Mouse (Mus musculus) neural tube, embryonic 15.5 days (tissue): ENCODE measurements around the gene Dnajc17. TPM values are rescaled to one million over a fixed set of nuclear protein-coding genes. Genes with fewer than 3 reads are reported as not detected.

Experiments used
- ATAC-seq: fragments of 200-750 bp; cut with Nextera tagmentation; 2 replicates; pipeline ENCODE4 v1.8.0; 2017; ENCODE audit warnings: mild to moderate bottlenecking, moderate TSS enrichment, moderate library complexity; ENCODE audit not compliant: low FRiP score
- H3K27ac ChIP-seq: fragments of 300-500 bp; sonication (generic); replicated peaks from 2 replicates; pipeline ENCODE4 v1.5.1; 2015; ENCODE audit warnings: mild to moderate bottlenecking, inconsistent platforms
- H3K27me3 ChIP-seq: fragments of 300-500 bp; sonication (generic); replicated peaks from 2 replicates; pipeline ENCODE4 v1.6.1; 2015; ENCODE audit warnings: inconsistent platforms
- H3K36me3 ChIP-seq: fragments of 300-500 bp; sonication (generic); 2 replicates; pipeline ENCODE4 v1.6.1; 2015; ENCODE audit warnings: inconsistent platforms
- H3K4me1 ChIP-seq: fragments of 300-500 bp; sonication (generic); 2 replicates; pipeline ENCODE4 v1.6.1; 2015; ENCODE audit warnings: inconsistent platforms
- H3K4me2 ChIP-seq: fragments of 300-500 bp; sonication (generic); 2 replicates; pipeline ENCODE4 v1.6.1; 2015; ENCODE audit warnings: inconsistent platforms, mild to moderate bottlenecking, moderate library complexity
- H3K4me3 ChIP-seq: fragments of 300-500 bp; sonication (generic); replicated peaks from 2 replicates; pipeline ENCODE4 v1.5.1; 2015; ENCODE audit warnings: mild to moderate bottlenecking, inconsistent platforms
- H3K9ac ChIP-seq: fragments of 300-500 bp; sonication (generic); replicated peaks from 2 replicates; pipeline ENCODE4 v1.6.1; 2015; ENCODE audit warnings: mild to moderate bottlenecking, inconsistent platforms
- H3K9me3 ChIP-seq: fragments of 300-500 bp; sonication (generic); replicated peaks from 2 replicates; pipeline ENCODE4 v1.6.1; 2016; ENCODE audit warnings: inconsistent platforms
- WGBS: fragments of 180-500 bp; shearing (Covaris S2); methylation state at CpG from one replicate; pipeline ENCODE4 v1.1.7; 2015; ENCODE audit warnings: mixed read lengths; 5-methylcytosine and 5-hydroxymethylcytosine counted together
- polyA plus RNA-seq: library from polyadenylated mRNA; unstranded; fragments of >200 nt; fragmentation: Nextera tagmentation; extraction: Ambion mirVana; gene quantifications from 2 replicates; pipeline ENCODE4 v1.2.1, GENCODE M21; 2015

The Dnajc17 gene
- polyA plus RNA-seq, 1 experiment from 2014 or later, result 23.9 TPM

DNA sequence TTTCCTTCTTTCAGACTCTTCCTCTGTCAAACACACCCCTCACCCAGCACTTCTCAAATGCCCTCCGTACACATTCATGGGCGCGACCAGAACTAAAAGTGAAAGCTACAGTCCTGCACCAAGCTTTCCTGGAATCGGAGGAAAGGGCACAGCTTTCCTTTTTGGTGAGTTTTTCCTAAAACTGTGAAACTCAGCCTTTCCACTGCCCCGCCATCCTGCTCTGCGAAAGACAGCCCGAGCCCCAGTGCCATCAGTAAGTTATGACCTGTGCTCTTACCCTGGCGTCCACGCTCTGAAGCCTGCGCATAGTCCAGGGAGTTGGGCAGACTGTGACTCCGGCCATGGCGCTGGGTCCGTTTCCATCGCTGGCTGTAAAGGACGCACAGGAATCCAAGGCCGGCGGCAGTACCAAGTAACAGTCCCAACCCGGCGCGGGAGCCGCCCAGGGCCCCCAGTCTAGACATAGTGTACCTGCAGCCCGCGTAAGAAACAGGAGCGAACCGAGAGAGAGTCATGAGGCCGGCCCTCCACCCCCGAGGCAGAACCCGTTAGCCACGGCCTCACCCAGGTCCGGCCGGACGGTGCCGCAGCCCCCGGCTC lies 52.4 kb downstream of the Dnajc17 start:
- H3K9me3 ChIP-seq, result no peaks in the 10 kb centered on the region
- H3K36me3 ChIP-seq, result peaks cover 30% of the 10 kb centered on the region
- 4% methylated on average over 34 of the region's 34 CpGs for WGBS
- peaks cover 25% of the 10 kb centered on the region for H3K4me1 ChIP-seq
- H3K27me3 ChIP-seq, result no peaks in the 10 kb centered on the region
- peak overlapping the region; percentile 90 for H3K4me2 ChIP-seq
- peak overlapping the region; percentile 74 for H3K9ac ChIP-seq
- H3K27ac ChIP-seq, result peak overlapping the region; percentile 72
- H3K4me3 ChIP-seq, result peak overlapping the region; percentile 79
- peak; percentile 56 for ATAC-seq

DNA sequence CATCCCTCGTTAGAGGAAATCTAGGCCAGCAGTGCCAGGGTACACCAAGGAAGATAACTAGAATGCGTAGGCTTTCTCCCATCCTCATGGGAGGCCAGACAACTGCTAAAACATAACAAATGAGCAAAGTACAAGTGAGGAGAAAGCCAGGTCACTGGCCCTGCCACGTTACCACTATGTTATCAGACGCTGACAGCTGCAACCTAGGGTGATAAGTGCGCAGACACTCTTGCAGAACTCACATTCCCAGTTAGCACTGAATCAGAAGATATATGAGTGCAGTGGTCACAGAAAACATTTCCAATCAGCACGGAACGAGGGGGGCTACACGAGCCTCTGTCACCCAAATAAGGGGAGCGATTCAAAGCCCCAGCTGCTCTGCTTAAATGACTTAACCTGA lies 53.2 kb downstream of the Dnajc17 start:
- WGBS, result 86% methylated on average over 9 of the region's 9 CpGs
- no peak for ATAC-seq
- Histone ChIP-seq H3K9ac (peak overlapping the region; percentile 74; the same call in 1 of the 2 replicates), H3K27me3 (no peaks in the 10 kb centered on the region), H3K27ac (no peak overlapping the region), H3K4me3 (peak overlapping the region; percentile 79), H3K9me3 (no peaks in the 10 kb centered on the region), H3K36me3 (peaks cover 36% of the 10 kb centered on the region), H3K4me2 (peak overlapping the region; percentile 90), H3K4me1 (peaks cover 25% of the 10 kb centered on the region)

DNA sequence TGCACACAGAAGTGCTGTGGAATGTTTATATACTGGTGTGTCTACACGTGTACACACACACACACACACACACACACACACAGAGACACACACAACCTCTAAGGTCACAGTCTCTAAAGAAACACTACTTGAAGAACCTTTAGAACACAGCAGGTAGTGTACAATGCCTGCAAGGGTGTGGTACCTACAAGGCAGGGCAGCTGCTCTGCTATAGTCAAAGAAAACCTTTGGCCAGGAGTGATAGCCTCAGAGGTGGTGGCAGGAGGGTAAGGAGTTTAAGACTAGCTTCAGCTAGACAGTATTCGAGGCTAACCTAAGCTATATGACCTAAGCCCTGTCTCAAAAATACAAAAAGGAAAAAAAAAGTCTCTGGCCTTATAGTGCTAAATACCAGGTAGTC lies 53.9 kb downstream of the Dnajc17 start:
- ATAC-seq, result no peak
- Histone ChIP-seq H3K36me3 (peaks cover 43% of the 10 kb centered on the region), H3K27ac (no peak overlapping the region), H3K9me3 (no peaks in the 10 kb centered on the region), H3K4me2 (no peak overlapping the region), H3K4me3 (no peak overlapping the region), H3K9ac (no peak overlapping the region), H3K27me3 (no peaks in the 10 kb centered on the region), H3K4me1 (peaks cover 25% of the 10 kb centered on the region)
- 88% methylated on average over 2 of the region's 2 CpGs for WGBS

DNA sequence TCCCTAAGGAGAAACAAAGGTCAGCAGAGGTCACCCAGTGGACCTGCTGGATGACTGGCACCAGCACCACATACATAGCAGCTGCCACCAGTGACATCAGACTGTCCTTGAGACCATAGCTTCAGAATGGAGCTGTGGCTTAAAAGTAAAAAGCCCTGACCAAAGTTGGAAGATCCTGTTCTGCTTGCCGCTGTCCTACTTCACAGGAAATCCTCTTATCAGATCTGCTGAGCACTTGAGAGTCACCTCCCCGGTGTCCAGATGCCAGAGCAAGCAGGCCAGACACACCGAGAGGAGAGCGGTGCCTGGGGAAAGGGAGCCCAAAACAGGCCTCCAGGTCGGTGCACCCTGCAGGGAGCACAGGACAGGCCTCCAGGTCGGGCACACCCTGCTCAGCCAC lies 56.3 kb downstream of the Dnajc17 start:
- H3K9ac ChIP-seq, result no peak overlapping the region
- no peaks in the 10 kb centered on the region for H3K9me3 ChIP-seq
- H3K4me1 ChIP-seq, result peaks cover 18% of the 10 kb centered on the region
- H3K27me3 ChIP-seq, result no peaks in the 10 kb centered on the region
- H3K4me3 ChIP-seq, result no peak overlapping the region
- peaks cover 67% of the 10 kb centered on the region for H3K36me3 ChIP-seq
- H3K27ac ChIP-seq, result no peak overlapping the region
- ATAC-seq, result no peak
- WGBS, result 90% methylated on average over 6 of the region's 6 CpGs
- no peak overlapping the region for H3K4me2 ChIP-seq

DNA sequence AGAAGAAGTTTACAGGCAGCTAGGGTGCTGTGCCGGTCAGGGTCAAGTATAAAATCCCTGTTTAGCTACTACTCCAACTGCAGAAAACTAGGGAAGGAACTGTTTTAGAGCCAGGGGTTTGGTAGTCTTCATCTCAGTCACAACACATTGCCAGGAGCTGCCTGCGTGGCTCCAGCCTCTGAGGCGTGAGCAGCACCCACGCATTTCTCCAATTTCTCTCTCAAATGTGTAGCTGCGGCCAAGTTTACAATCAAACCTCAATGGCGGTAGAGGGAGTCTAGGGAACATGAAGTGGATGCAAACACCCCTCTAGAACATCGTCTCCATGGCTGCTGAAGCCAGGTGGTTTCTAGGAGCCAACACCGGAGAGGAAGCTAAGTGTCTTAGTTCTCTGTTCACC lies 60.8 kb downstream of the Dnajc17 start:
- no peak for ATAC-seq
- H3K4me3 ChIP-seq, result no peak overlapping the region
- no peak overlapping the region for H3K4me2 ChIP-seq
- H3K27ac ChIP-seq, result no peak overlapping the region
- peaks cover 95% of the 10 kb centered on the region for H3K36me3 ChIP-seq
- no peaks in the 10 kb centered on the region for H3K27me3 ChIP-seq
- 94% methylated on average over 8 of the region's 8 CpGs for WGBS
- H3K9me3 ChIP-seq, result no peaks in the 10 kb centered on the region
- no peaks in the 10 kb centered on the region for H3K4me1 ChIP-seq
- no peak overlapping the region for H3K9ac ChIP-seq

DNA sequence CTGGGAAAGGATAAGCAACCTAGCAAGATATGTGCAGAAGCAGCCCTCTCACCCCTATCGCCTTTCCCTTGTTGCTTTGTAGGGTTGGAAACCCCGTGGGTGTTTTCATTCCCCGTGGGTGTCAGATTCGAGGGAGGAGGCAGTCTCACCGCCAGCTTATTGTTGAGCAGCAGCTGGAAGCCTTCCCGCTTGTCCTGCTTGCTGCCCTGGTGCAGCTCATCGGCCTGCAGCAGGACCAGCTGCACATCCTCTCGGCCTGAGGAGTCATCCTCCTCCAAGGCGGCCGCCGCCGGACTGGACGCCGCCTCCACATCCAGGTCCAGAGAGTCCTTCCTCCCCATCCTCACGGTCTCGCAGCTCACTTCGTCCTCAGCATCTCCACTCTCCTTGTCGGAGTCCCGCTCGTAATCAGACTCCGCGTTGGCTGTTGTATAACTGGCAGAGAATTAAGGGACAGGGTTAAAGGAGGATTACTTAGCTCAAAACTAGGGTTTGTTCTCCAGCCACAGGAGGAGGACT lies 61.4 kb downstream of the Dnajc17 start:
- Histone ChIP-seq H3K27me3 (no peaks in the 10 kb centered on the region), H3K27ac (no peak overlapping the region), H3K4me1 (no peaks in the 10 kb centered on the region), H3K36me3 (peaks cover 95% of the 10 kb centered on the region), H3K4me2 (no peak overlapping the region), H3K9ac (no peak overlapping the region), H3K4me3 (no peak overlapping the region), H3K9me3 (no peaks in the 10 kb centered on the region)
- 89% methylated on average over 22 of the region's 22 CpGs for WGBS
- no peak for ATAC-seq

DNA sequence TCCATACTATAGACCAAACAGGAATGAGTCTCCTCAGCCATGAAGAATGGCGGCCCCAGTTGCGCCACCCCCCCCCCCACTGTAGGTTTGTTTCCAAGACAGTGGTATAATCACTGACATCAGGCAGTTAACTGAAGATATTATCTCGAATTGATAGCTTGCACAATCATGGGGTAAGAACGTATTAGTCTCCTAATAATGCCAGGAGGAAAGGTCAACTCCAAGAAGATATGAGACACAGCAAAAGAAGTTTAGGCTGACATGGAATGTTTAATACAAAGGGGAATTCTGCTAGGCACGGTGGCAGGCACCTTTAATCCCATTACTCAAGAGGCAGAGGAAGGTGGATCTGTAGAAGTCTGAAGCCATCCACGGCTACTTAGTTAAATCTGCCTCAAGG lies 62.2 kb downstream of the Dnajc17 start:
- no peak for ATAC-seq
- no peak overlapping the region for H3K4me3 ChIP-seq
- H3K4me1 ChIP-seq, result no peaks in the 10 kb centered on the region
- no peak overlapping the region for H3K9ac ChIP-seq
- H3K9me3 ChIP-seq, result no peaks in the 10 kb centered on the region
- no peak overlapping the region for H3K27ac ChIP-seq
- WGBS, result 91% methylated on average over 6 of the region's 6 CpGs
- H3K36me3 ChIP-seq, result peaks cover 95% of the 10 kb centered on the region
- no peaks in the 10 kb centered on the region for H3K27me3 ChIP-seq
- no peak overlapping the region for H3K4me2 ChIP-seq

DNA sequence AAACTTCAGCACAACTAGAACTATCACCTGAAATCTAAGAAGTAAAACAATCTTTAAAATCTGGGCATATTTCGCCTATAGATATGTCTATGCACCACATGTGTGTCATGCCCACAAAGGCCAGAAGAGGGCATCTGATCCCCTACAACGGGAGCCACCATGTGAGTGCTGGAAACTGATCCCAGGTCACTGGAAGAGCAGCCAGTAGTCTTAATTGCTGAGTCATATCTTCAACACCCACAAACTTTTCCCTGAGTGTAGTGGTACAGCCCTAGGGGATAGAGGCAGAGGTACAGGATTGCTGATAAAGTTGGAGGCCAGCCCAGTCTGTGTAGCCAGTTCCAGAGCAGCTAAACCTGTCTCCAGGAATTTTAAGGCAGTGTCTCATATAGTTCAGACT lies 63.4 kb downstream of the Dnajc17 start:
- Histone ChIP-seq H3K36me3 (peaks cover 96% of the 10 kb centered on the region), H3K4me2 (no peak overlapping the region), H3K4me1 (no peaks in the 10 kb centered on the region), H3K9me3 (no peaks in the 10 kb centered on the region), H3K4me3 (no peak overlapping the region), H3K27me3 (no peaks in the 10 kb centered on the region), H3K27ac (no peak overlapping the region), H3K9ac (no peak overlapping the region)
- no peak for ATAC-seq
- WGBS, result 86% methylated on average over 2 of the region's 2 CpGs

DNA sequence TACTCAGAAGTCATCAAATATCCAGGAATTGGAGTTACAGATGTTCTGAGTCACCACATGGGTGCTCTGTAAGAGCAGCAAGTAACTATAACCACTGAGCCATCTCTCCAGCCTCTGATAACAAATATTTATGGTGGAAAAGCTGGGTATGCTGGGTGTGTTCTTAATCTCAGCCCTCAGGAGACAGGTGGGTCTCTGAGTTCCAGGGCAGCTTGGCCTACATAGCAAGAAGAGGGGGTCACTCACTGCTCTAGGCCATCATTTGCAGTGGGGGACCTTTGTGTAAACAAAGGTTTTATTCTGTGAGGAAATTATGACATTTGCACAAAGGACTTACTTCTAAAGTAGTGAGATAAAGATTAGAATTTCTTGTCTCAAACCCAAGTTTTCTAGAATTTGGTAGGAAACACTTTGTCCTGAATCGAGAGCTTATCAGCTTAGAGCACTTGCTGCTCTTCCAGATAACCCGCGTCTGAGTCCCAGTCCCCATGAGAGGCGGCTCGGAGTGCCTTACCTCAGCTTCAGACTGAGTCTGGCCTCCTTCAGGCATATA lies 72.2 kb downstream of the Dnajc17 start:
- no peak overlapping the region for H3K4me3 ChIP-seq
- H3K4me1 ChIP-seq, result no peaks in the 10 kb centered on the region
- no peak overlapping the region for H3K27ac ChIP-seq
- WGBS, result 87% methylated on average over 5 of the region's 5 CpGs
- no peak overlapping the region for H3K9ac ChIP-seq
- no peak overlapping the region for H3K4me2 ChIP-seq
- peaks cover 64% of the 10 kb centered on the region for H3K36me3 ChIP-seq
- ATAC-seq, result no peak
- H3K9me3 ChIP-seq, result no peaks in the 10 kb centered on the region
- no peaks in the 10 kb centered on the region for H3K27me3 ChIP-seq

Other genes with a start within 250 kb of the Dnajc17 start
- gene Ccdc32, start 179.4 kb downstream of the Dnajc17 start, polyA plus RNA-seq, result 40.7 and 41.2 TPM in 2 replicates
- gene Rpusd2, start 174.0 kb downstream of the Dnajc17 start, polyA plus RNA-seq, result 3.7 and 4.5 TPM in 2 replicates
- gene Knl1, start 161.7 kb downstream of the Dnajc17 start, polyA plus RNA-seq, result 5.2 and 20.1 TPM in 2 replicates
- 7.3 and 17.3 TPM in 2 replicates for gene Rad51, start 96.0 kb downstream of the Dnajc17 start, polyA plus RNA-seq
- gene Rmdn3, start 51.8 kb downstream of the Dnajc17 start, polyA plus RNA-seq, result 47.7 and 49.0 TPM in 2 replicates
- gene Gchfr, start 41.0 kb downstream of the Dnajc17 start, polyA plus RNA-seq, result 4.6 TPM in 2 replicates
- gene Gm14137, start 34.3 kb downstream of the Dnajc17 start, polyA plus RNA-seq, result 0.69 and 0.78 TPM in 2 replicates
- gene Zfyve19, start 178 bp downstream of the Dnajc17 start, polyA plus RNA-seq, result 64.2 and 68.0 TPM in 2 replicates
- 0.40 TPM in 1 of 2 replicates, not detected in the other for gene Ppp1r14d, start 21.1 kb upstream of the Dnajc17 start, polyA plus RNA-seq
- gene Spint1, start 28.6 kb upstream of the Dnajc17 start, polyA plus RNA-seq, result 0.49 and 11.0 TPM in 2 replicates
- 39.5 and 46.6 TPM in 2 replicates for gene Rhov, start 62.5 kb upstream of the Dnajc17 start, polyA plus RNA-seq
- 23.7 and 23.8 TPM in 2 replicates for gene Vps18, start 79.9 kb upstream of the Dnajc17 start, polyA plus RNA-seq
- gene Dll4, start 117.0 kb upstream of the Dnajc17 start, polyA plus RNA-seq, result 3.9 and 10.4 TPM in 2 replicates
- 11.3 and 12.1 TPM in 2 replicates for gene Chac1, start 142.4 kb upstream of the Dnajc17 start, polyA plus RNA-seq